Mouse (Mus musculus) midbrain, embryonic 12.5 days (tissue): ENCODE measurements around the gene Ndufs8. TPM values are rescaled to one million over a fixed set of nuclear protein-coding genes. Genes with fewer than 3 reads are reported as not detected.

Experiments
- ATAC-seq: fragments of 200-750 bp; cut with Nextera tagmentation; 2 replicates; pipeline ENCODE4 v1.8.0; 2017; ENCODE audit warnings: low read depth, moderate TSS enrichment, moderate library complexity; ENCODE audit not compliant: low FRiP score
- H3K27ac ChIP-seq: fragments of 300-500 bp; sonication (generic); replicated peaks from 2 replicates; pipeline ENCODE4 v1.5.1; 2016; ENCODE audit warnings: mild to moderate bottlenecking
- H3K27me3 ChIP-seq: fragments of 300-500 bp; sonication (generic); 2 replicates; pipeline ENCODE4 v1.6.1; 2016; ENCODE audit warnings: mild to moderate bottlenecking
- H3K36me3 ChIP-seq: fragments of 300-500 bp; sonication (generic); 2 replicates; pipeline ENCODE4 v1.6.1; 2016
- H3K4me1 ChIP-seq: fragments of 300-500 bp; sonication (generic); 2 replicates; pipeline ENCODE4 v1.6.1; 2016
- H3K4me2 ChIP-seq: fragments of 300-500 bp; sonication (generic); replicated peaks from 2 replicates; pipeline ENCODE4 v1.6.1; 2016; ENCODE audit warnings: mild to moderate bottlenecking, moderate library complexity
- H3K4me3 ChIP-seq: fragments of 300-500 bp; sonication (generic); 2 replicates; pipeline ENCODE4 v1.5.1; 2016; ENCODE audit warnings: mild to moderate bottlenecking
- H3K9ac ChIP-seq: fragments of 300-500 bp; sonication (generic); replicated peaks from 2 replicates; pipeline ENCODE4 v1.6.1; 2016; ENCODE audit warnings: mild to moderate bottlenecking, moderate library complexity
- H3K9me3 ChIP-seq: fragments of 300-500 bp; sonication (generic); 2 replicates; pipeline ENCODE4 v1.6.1; 2016; ENCODE audit warnings: mild to moderate bottlenecking
- WGBS: fragments of 180-500 bp; shearing (Covaris S2); methylation state at CpG from one replicate; pipeline ENCODE4 v1.1.7; 2016; 5-methylcytosine and 5-hydroxymethylcytosine counted together
- polyA plus RNA-seq: library from polyadenylated mRNA; unstranded; fragments of >200 nt; fragmentation: Nextera tagmentation; extraction: Ambion mirVana; gene quantifications from 2 replicates; pipeline ENCODE4 v1.2.1, GENCODE M21; 2016

Gene Ndufs8
- polyA plus RNA-seq, 1 experiment from 2014 or later = 210 TPM

- H3K4me1 ChIP-seq = peaks cover 6% of the 10 kb centered on the region; the same call in 1 of the 2 replicates
- no peak overlapping the region for H3K4me2 ChIP-seq
- no peak overlapping the region for H3K4me3 ChIP-seq
- WGBS = 82% methylated on average over 4 of the region's 4 CpGs
- H3K36me3 ChIP-seq = no peaks in the 10 kb centered on the region
- no peak overlapping the region for H3K9ac ChIP-seq
- H3K27me3 ChIP-seq = no peaks in the 10 kb centered on the region
- no peak overlapping the region for H3K27ac ChIP-seq
- no peak for ATAC-seq
- H3K9me3 ChIP-seq = no peaks in the 10 kb centered on the region
Measured at GRCm38 (mm10) chr19:3928779-3929178, 16.2 kb upstream of the Ndufs8 start.

- Histone ChIP-seq H3K4me3 (no peak overlapping the region), H3K9ac (no peak overlapping the region), H3K4me2 (no peak overlapping the region), H3K9me3 (no peaks in the 10 kb centered on the region), H3K36me3 (no peaks in the 10 kb centered on the region), H3K27me3 (no peaks in the 10 kb centered on the region), H3K27ac (no peak overlapping the region), H3K4me1 (peaks cover 6% of the 10 kb centered on the region; the same call in 1 of the 2 replicates)
- no peak for ATAC-seq
- 83% methylated on average over 4 of the region's 4 CpGs for WGBS
Measured at GRCm38 (mm10) chr19:3927989-3928388, 15.4 kb upstream of the Ndufs8 start.

GRCm38 (mm10) chr19:3926685-3927084 lies 14.1 kb upstream of the Ndufs8 start:
- 59% methylated on average over 6 of the region's 6 CpGs for WGBS
- Histone ChIP-seq H3K4me3 (no peak overlapping the region), H3K27ac (no peak overlapping the region), H3K4me1 (peaks cover 6% of the 10 kb centered on the region; the same call in 1 of the 2 replicates), H3K9me3 (no peaks in the 10 kb centered on the region), H3K9ac (no peak overlapping the region), H3K27me3 (no peaks in the 10 kb centered on the region), H3K36me3 (no peaks in the 10 kb centered on the region), H3K4me2 (no peak overlapping the region)
- ATAC-seq = no peak

GRCm38 (mm10) chr19:3926279-3926678 lies 13.7 kb upstream of the Ndufs8 start:
- no peak overlapping the region for H3K27ac ChIP-seq
- H3K4me3 ChIP-seq = no peak overlapping the region
- H3K4me1 ChIP-seq = peaks cover 6% of the 10 kb centered on the region; the same call in 1 of the 2 replicates
- H3K27me3 ChIP-seq = no peaks in the 10 kb centered on the region
- H3K4me2 ChIP-seq = no peak overlapping the region
- 75% methylated on average over 3 of the region's 3 CpGs for WGBS
- H3K36me3 ChIP-seq = no peaks in the 10 kb centered on the region
- H3K9me3 ChIP-seq = no peaks in the 10 kb centered on the region
- ATAC-seq = no peak
- no peak overlapping the region for H3K9ac ChIP-seq

- no peaks in the 10 kb centered on the region for H3K36me3 ChIP-seq
- no peaks in the 10 kb centered on the region for H3K9me3 ChIP-seq
- no peak overlapping the region for H3K9ac ChIP-seq
- H3K4me2 ChIP-seq = no peak overlapping the region
- no peak overlapping the region for H3K4me3 ChIP-seq
- WGBS = 75% methylated on average over 6 of the region's 6 CpGs
- peaks cover 6% of the 10 kb centered on the region; the same call in 1 of the 2 replicates for H3K4me1 ChIP-seq
- no peaks in the 10 kb centered on the region for H3K27me3 ChIP-seq
- H3K27ac ChIP-seq = no peak overlapping the region
- ATAC-seq = no peak
Measured at GRCm38 (mm10) chr19:3925859-3926258, 13.3 kb upstream of the Ndufs8 start.

GRCm38 (mm10) chr19:3924868-3925267 lies 12.3 kb upstream of the Ndufs8 start:
- no peaks in the 10 kb centered on the region for H3K27me3 ChIP-seq
- WGBS = 91% methylated on average over 7 of the region's 7 CpGs
- H3K9ac ChIP-seq = no peak overlapping the region
- H3K4me2 ChIP-seq = no peak overlapping the region
- H3K9me3 ChIP-seq = no peaks in the 10 kb centered on the region
- H3K4me3 ChIP-seq = no peak overlapping the region
- H3K4me1 ChIP-seq = peaks cover 6% of the 10 kb centered on the region; the same call in 1 of the 2 replicates
- H3K27ac ChIP-seq = no peak overlapping the region
- ATAC-seq = no peak
- H3K36me3 ChIP-seq = no peaks in the 10 kb centered on the region

GRCm38 (mm10) chr19:3924190-3924589 lies 11.6 kb upstream of the Ndufs8 start:
- H3K9ac ChIP-seq = no peak overlapping the region
- H3K4me3 ChIP-seq = no peak overlapping the region
- ATAC-seq = no peak
- no peak overlapping the region for H3K4me2 ChIP-seq
- H3K36me3 ChIP-seq = no peaks in the 10 kb centered on the region
- H3K27me3 ChIP-seq = no peaks in the 10 kb centered on the region
- no peaks in the 10 kb centered on the region for H3K9me3 ChIP-seq
- no peak overlapping the region for H3K27ac ChIP-seq
- 74% methylated on average over 8 of the region's 8 CpGs for WGBS
- peaks cover 2% of the 10 kb centered on the region; the same call in 1 of the 2 replicates for H3K4me1 ChIP-seq

GRCm38 (mm10) chr19:3923586-3923985 lies 11.0 kb upstream of the Ndufs8 start:
- no peaks in the 10 kb centered on the region for H3K9me3 ChIP-seq
- WGBS = 56% methylated on average over 13 of the region's 13 CpGs
- H3K27me3 ChIP-seq = no peaks in the 10 kb centered on the region
- H3K4me2 ChIP-seq = no peak overlapping the region
- H3K36me3 ChIP-seq = no peaks in the 10 kb centered on the region
- no peak for ATAC-seq
- H3K4me1 ChIP-seq = no peaks in the 10 kb centered on the region
- no peak overlapping the region for H3K4me3 ChIP-seq
- no peak overlapping the region for H3K27ac ChIP-seq
- no peak overlapping the region for H3K9ac ChIP-seq

- Histone ChIP-seq H3K9me3 (no peaks in the 10 kb centered on the region), H3K4me2 (no peak overlapping the region), H3K27ac (no peak overlapping the region), H3K9ac (no peak overlapping the region; the same call in 1 of the 2 replicates), H3K4me1 (no peaks in the 10 kb centered on the region), H3K36me3 (no peaks in the 10 kb centered on the region), H3K27me3 (no peaks in the 10 kb centered on the region), H3K4me3 (no peak overlapping the region)
- ATAC-seq = no peak
- WGBS = 63% methylated on average over 10 of the region's 10 CpGs
Measured at GRCm38 (mm10) chr19:3922661-3923371, 10.2 kb upstream of the Ndufs8 start.

- no peaks in the 10 kb centered on the region for H3K27me3 ChIP-seq
- no peak overlapping the region for H3K9ac ChIP-seq
- H3K4me3 ChIP-seq = no peak overlapping the region
- no peak overlapping the region for H3K4me2 ChIP-seq
- H3K9me3 ChIP-seq = no peaks in the 10 kb centered on the region
- no peak for ATAC-seq
- H3K4me1 ChIP-seq = no peaks in the 10 kb centered on the region
- no peak overlapping the region for H3K27ac ChIP-seq
- no peaks in the 10 kb centered on the region for H3K36me3 ChIP-seq
Measured at GRCm38 (mm10) chr19:3919928-3920327, 7.4 kb upstream of the Ndufs8 start.

GRCm38 (mm10) chr19:3916727-3917126 lies 4.2 kb upstream of the Ndufs8 start:
- 79% methylated on average over 11 of the region's 11 CpGs for WGBS

GRCm38 (mm10) chr19:3914535-3914934 lies 2.0 kb upstream of the Ndufs8 start:
- ATAC-seq = no peak
- H3K27me3 ChIP-seq = no peaks in the 10 kb centered on the region
- peaks cover 17% of the 10 kb centered on the region for H3K4me1 ChIP-seq
- no peak overlapping the region for H3K9ac ChIP-seq
- no peak overlapping the region for H3K4me2 ChIP-seq
- H3K27ac ChIP-seq = no peak overlapping the region
- 92% methylated on average over 5 of the region's 5 CpGs for WGBS
- H3K4me3 ChIP-seq = no peak overlapping the region
- H3K36me3 ChIP-seq = peaks cover 18% of the 10 kb centered on the region
- H3K9me3 ChIP-seq = no peaks in the 10 kb centered on the region

More at GRCm38 (mm10) chr19:3916727-3917126, 4.2 kb upstream of the Ndufs8 start:
- Histone ChIP-seq H3K27ac (no peak overlapping the region), H3K36me3 (no peaks in the 10 kb centered on the region), H3K4me1 (peaks cover 14% of the 10 kb centered on the region), H3K9ac (no peak overlapping the region), H3K27me3 (no peaks in the 10 kb centered on the region), H3K4me3 (no peak overlapping the region), H3K9me3 (no peaks in the 10 kb centered on the region), H3K4me2 (no peak overlapping the region)
- ATAC-seq = no peak
